Mouse (Mus musculus) bone marrow, adult 2 months (tissue): ENCODE measurements at regions not wholly inside any gene's neighbourhood (a gene's known extent, or its start where the extent isn't known, plus 50 kb on each side); places are given as distances from the start of the nearest gene placed in this dataset.

Experiments
- H3K27ac ChIP-seq: fragments of 200-500 bp; 2 replicates; pipeline ENCODE4 v1.5.1; 2012; ENCODE audit warnings: low read depth, mild to moderate bottlenecking, control low read depth, inconsistent platforms, low read length; ENCODE audit not compliant: control insufficient read depth, poor library complexity, insufficient read depth
- H3K4me1 ChIP-seq: fragments of 200-500 bp; 2 replicates; pipeline ENCODE4 v1.6.1; 2011; ENCODE audit warnings: low read length; ENCODE audit not compliant: control insufficient read depth, insufficient read depth
- H3K4me3 ChIP-seq: fragments of 200-500 bp; replicated peaks from 2 replicates; pipeline ENCODE3; 2011; ENCODE audit warnings: mild to moderate bottlenecking, low read depth, low read length, control low read depth; ENCODE audit not compliant: control insufficient read depth
- CTCF ChIP-seq: fragments of 200-500 bp; IDR thresholded peaks from 2 replicates; pipeline ENCODE4 v1.5.1; 2011; ENCODE audit warnings: low read length, control low read depth; ENCODE audit not compliant: control insufficient read depth, insufficient read depth
- POLR2A ChIP-seq: fragments of 200-500 bp; IDR thresholded peaks from 2 replicates; pipeline ENCODE4 v1.6.1; 2011; ENCODE audit warnings: low read depth, mild to moderate bottlenecking, control low read depth, low read length, borderline replicate concordance; ENCODE audit not compliant: control insufficient read depth
- WGBS: fragments of 180-500 bp; shearing (Covaris S2); methylation state at CpG from one replicate; pipeline ENCODE4 v1.1.7; 2018; 5-methylcytosine and 5-hydroxymethylcytosine counted together

GRCm38 (mm10) chr5:132710301-132710700 lies 167.2 kb upstream of the Auts2 start:
- H3K4me1 ChIP-seq = no peaks in the 10 kb centered on the region
- H3K4me3 ChIP-seq = no peak overlapping the region
- H3K27ac ChIP-seq = no peak overlapping the region
- WGBS = 69% methylated on average over 4 of the region's 4 CpGs
- TF ChIP-seq CTCF (no peak), POLR2A (no peak)

DNA sequence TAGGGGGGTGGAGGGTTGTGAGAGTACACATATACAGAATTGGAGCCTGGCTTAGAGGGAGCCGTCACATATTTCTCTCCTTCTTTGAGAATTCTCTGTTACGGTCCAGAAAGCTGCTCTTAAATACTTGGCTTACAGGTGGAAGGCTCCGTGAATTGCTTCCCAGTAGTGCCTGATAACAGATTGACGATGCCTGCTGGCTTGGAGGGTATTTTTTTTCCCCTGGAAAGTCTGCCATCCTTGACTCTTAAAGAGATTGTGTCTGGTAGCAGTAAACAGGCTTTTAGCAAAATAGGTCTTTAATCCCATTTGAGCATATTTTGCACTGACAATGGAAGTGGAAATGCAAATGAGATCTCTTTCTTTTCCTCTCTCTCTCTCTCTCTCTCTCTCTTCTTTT lies 164.4 kb upstream of the Auts2 start:
- H3K4me1 ChIP-seq = no peaks in the 10 kb centered on the region
- TF ChIP-seq POLR2A = no peak
- no peak for TF ChIP-seq CTCF
- WGBS = 78% methylated on average over 4 of the region's 4 CpGs
- H3K27ac ChIP-seq = no peak overlapping the region
- H3K4me3 ChIP-seq = no peak overlapping the region

GRCm38 (mm10) chr5:132703455-132704100 lies 160.4 kb upstream of the Auts2 start:
- Histone ChIP-seq H3K4me3 (no peak overlapping the region), H3K4me1 (no peaks in the 10 kb centered on the region), H3K27ac (no peak overlapping the region)
- WGBS = 79% methylated on average over 10 of the region's 10 CpGs
- no peak for TF ChIP-seq POLR2A
- no peak for TF ChIP-seq CTCF

DNA sequence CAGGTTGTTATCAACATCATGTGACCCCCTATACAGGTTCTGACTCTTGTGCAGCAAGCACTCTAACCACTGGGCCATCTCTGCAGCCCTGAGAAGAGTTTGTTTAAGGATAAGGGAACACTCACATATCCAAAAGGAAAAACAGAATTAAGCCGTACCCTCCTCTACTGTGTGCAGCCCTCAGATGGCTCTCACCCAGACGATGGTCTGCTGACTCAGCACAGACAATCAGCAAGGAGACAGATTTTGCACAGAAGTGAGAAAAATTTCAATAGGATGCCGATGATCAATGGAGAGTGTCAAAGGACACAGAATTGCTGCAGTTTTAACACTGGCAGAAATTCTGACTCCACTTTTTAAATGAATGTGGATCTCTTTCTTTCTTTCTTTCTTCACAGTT lies 159.4 kb upstream of the Auts2 start:
- TF ChIP-seq POLR2A (no peak), CTCF (no peak)
- no peak overlapping the region for H3K27ac ChIP-seq
- H3K4me3 ChIP-seq = no peak overlapping the region
- no peaks in the 10 kb centered on the region for H3K4me1 ChIP-seq
- WGBS = 76% methylated on average over 3 of the region's 3 CpGs

- TF ChIP-seq POLR2A (no peak), CTCF (no peak)
- Histone ChIP-seq H3K4me3 (no peak overlapping the region), H3K27ac (no peak overlapping the region), H3K4me1 (no peaks in the 10 kb centered on the region)
- WGBS = 78% methylated on average over 10 of the region's 10 CpGs
These were observed 147.6 kb upstream of the Auts2 start for GRCm38 (mm10) chr5:132690784-132691183.

- WGBS = 85% methylated on average over 11 of the region's 11 CpGs
- no peak overlapping the region for H3K4me3 ChIP-seq
- TF ChIP-seq CTCF (no peak), POLR2A (no peak)
- no peaks in the 10 kb centered on the region for H3K4me1 ChIP-seq
- no peak overlapping the region for H3K27ac ChIP-seq
These were observed 132.1 kb upstream of the Auts2 start for GRCm38 (mm10) chr5:132675261-132675660.

DNA sequence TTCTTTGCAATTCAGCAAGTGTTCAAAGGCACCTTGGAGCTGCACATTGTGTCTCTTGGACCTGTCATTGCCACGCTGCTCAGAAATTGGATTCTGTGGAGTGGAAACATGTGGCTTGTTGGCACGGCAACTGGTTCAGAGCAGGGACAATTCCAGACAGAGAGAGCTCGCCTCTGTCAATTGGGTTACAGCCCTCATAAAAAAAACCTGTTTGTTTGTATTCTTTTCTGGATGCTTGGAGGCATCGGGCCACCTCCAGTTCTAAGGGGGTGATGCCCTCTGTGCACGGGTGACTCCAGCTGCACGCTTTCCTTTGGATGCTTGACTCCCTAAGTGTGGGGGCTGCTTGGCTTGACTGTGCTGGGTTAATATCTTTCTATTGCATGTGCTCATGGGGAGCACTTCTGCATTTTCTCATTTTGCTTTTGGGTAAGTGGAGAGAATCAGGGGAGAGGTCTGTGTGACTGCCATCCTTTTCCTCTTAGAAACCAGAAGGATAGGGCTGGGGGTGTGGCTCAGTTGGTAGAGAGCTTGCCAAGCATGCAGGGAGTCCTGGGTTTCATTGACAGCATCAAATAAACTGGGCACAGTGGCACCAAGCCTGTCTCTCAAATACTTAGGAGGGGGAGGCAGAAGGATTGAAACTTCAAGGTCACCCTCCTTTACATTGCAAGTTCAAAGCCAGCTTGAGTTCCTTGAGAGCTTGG lies 130.6 kb upstream of the Auts2 start:
- 58% methylated on average over 6 of the region's 6 CpGs for WGBS
- Histone ChIP-seq H3K4me1 (no peaks in the 10 kb centered on the region), H3K27ac (no peak overlapping the region), H3K4me3 (no peak overlapping the region)
- TF ChIP-seq CTCF (no peak), POLR2A (no peak)

DNA sequence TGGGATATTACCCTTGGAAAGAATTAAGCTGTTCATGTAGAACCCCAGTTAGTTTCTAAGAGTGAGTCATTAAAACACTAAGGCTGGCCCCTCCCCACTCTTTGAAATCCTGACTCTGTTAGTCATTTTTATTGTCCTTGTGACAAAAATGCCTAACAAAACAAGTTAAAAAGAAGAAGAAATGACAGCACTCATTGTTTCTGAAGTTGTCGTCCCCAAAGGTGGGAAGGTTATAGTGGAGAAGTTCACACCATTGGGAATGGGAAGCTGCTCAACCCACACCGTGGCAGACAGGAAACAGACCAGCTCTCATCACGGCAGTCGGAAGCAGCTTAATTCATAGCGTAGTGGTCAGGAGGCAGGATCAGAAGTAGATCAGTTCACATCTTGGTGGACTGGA lies 128.4 kb upstream of the Auts2 start:
- TF ChIP-seq CTCF (no peak), POLR2A (no peak)
- WGBS = 10% methylated on average over 5 of the region's 5 CpGs
- H3K27ac ChIP-seq = no peak overlapping the region
- H3K4me1 ChIP-seq = no peaks in the 10 kb centered on the region
- no peak overlapping the region for H3K4me3 ChIP-seq
